Mouse (Mus musculus): Measurements from ENCODE around the gene Gm9112. TPM values are rescaled to one million over a fixed set of nuclear protein-coding genes. Genes with fewer than 3 reads are reported as not detected.
"Not testable (repeated sequence)": the region's sequence is repeated elsewhere in the genome, so short reads cannot be mapped to it uniquely, and the experiment has no call there.

Gm9112 gene
- total RNA-seq (2021), result not detected
- long read RNA-seq, experiment 1, result 0 reads
- long read RNA-seq, experiment 2, result 0 reads

DNA sequence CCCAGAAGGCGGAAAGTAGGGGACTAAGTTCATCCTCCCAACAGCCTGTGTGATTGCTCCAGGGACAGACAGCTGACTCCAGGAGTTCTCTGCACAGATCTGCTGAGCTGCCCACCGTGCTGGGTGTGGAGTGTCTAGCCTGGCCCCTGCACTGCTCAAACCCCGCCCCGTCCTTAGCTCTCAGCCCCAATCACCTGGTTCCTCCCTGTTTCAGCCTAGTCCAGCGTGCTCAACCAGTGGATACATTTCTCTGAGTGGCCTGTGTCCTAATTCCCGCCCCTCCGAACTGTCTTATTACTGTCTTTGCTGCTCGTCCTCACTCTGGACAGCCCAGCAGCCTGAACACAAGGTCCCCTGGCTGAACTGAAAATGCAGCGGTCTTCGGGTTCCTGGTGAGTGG lies at the start of gene Gm9112, which contains the start of gene Dmrtc1b:
Gm9112 (minus strand) TSS at position 101 of the 400 bp plus-strand sequence.
Dmrtc1b (plus strand) TSS at position 331 of the 400 bp plus-strand sequence.
- not testable (repeated sequence) for DNase-seq

DNA sequence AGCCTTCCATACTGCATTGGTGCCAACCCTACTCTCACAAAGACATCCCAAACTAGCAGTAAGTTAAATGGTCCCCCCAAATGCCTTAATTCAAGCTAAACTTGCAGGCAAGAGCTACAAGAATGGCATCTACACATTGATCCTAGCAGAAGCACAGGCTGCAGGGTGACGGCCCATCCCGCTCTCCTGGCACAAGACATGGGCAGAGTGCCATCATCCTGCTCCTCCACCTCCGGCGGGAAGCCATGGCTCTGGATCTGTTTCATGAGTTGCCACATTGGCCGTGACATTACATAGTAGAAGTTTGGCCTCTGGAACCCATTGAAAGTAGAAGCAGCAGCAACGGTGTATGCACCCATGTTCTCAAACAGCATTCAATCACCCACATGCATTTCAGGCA lies 16.8 kb upstream of the Gm9112 start:
- not testable (repeated sequence) for DNase-seq

DNA sequence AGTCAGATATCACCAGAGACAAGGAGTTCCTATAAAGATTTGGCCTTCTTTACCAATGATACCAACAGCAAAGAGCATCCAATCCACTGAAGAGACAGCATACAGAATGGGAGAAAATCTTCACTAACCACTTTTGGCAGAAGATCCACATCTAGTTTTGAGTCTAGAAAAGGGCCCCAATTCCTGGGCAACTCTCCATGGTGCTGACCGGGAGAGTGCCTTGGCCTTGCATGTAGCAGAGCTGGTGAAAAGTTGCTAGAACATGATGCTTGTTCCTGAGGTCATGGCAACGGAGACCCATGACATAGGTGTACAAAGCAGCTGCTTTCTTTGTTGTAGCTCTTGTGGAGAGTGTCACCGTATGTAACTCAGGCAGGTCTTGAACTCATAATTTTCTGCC lies 6.8 kb downstream of the Gm9112 start:
- DNase-seq, result peak; percentile 5 to 6

DNA sequence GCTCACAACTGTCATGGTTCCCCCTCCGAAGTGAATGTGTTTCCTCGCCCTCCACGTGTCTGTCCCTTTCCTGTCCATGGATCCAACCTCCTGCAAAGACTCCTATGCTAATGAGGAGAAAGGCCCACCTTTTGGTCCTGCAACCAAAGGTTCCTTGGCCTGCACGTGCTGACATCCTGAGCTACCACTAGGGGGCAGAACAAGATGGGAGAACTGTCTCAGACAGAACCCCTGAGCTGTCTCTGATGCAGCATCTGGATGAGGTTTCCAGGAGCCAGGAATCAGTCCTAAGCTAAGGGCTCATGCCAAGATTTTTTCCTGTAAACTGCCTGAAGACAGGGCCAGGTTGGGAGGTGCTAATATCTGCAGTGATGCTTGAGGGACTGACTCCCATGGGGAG lies 18.2 kb downstream of the Gm9112 start:
- DNase-seq, result peak; percentile 4 to 20

DNA sequence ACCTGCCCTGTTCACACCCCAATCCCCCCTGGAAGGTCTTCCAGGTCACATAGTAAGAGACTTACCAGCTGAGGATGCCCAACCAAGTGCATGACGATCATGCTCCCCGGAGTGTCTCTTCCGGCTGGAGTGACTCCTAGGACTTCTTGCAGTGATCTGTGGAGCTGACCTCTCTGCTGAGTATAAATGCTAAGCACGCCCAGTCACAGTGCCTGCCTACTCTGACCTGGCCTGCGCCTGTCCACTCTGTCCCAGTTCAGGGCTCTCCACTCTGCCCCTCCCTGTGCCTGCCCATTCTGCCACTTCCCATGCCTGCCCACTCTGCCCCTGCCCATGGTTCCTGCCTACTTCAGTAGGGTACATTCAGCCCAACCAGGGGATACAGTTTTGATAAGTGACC lies 20.6 kb downstream of the Gm9112 start, which contains the start of gene Gm3880:
Gm3880 (minus strand) TSS at position 101 of the 400 bp plus-strand sequence.
- not testable (repeated sequence) for DNase-seq

DNA sequence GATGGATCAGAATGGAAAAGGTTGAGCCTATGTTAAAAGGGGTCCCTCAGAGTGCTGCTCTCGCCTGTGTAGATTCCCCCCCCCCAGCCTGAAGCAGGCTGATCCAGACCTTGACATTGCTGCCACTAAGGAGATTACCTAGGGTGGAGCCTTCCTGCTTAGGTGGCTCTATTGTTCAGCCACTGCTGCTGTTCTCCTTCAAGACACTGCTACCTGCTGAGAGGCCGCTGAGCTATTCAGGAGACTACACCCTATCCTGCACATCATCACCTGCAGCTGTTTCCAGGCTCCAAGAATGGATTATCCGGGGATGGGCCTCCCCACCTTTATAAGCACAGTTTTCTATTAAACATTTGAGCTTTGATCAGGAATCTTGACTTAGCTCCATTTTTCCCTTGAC lies 22.7 kb downstream of the Gm9112 start:
- not testable (repeated sequence) for DNase-seq

DNA sequence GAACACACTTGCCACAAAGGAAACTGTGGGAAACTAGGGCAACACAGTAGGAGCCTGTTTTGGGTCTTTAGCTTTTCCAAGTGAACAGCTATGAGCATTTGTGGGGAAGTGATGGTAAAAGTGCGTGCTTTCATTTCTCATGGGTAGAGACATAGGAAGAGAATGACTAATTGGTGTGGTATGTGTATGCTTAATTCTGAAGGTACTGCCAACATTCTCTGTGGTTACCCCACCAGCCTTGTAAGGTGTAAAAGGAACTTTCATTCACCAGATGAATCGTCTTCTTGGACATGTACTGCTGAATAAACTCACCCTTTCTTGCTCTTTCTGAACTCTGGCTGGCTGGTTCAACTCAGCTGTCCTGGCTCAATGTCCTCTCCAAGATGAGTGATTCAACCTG lies 40.8 kb downstream of the Gm9112 start:
- DNase-seq, result no peak

DNA sequence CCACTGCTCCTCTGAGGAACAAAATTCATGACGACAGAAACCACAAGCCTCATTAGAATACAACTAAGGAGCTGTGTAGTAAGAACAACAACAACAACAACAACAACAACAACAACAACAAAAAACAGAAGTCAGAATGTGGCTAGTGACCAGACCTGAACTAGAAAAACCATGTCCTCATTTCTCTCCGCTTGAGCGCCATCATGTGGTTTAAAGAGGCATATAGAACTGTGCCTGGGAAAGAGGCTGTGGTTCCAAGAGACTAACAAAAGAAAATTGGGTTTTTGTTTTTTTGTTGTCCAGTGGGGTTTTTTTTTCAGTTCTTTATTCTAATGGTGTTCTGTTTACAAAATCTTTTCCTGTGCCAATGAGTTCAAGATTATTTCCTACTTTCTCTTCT lies 46.7 kb downstream of the Gm9112 start:
- DNase-seq, result peak; percentile 20 to 22

Other genes with a start within 250 kb of the Gm9112 start
- gene Hdac8, start 202.3 kb downstream of the Gm9112 start, total RNA-seq (2021), result 10 to 100 TPM in 1 of 2 experiments, 1 to 10 TPM in 1; 8.1 to 10.7 TPM
- gene Phka1, start 63.4 kb downstream of the Gm9112 start, total RNA-seq (2021), result 10 to 100 TPM; 14.3 to 17.2 TPM
- 1 to 10 TPM in 1 of 2 experiments, not detected in 1; 1.2 TPM for gene Gm3880, start 20.7 kb downstream of the Gm9112 start, total RNA-seq (2021)
- not detected for gene Dmrtc1b, start 230 bp upstream of the Gm9112 start, total RNA-seq (2021)
- not detected for gene Dmrtc1c1, start 95.3 kb upstream of the Gm9112 start, total RNA-seq (2021)
- not detected for gene Dmrtc1c2, start 147.0 kb upstream of the Gm9112 start, total RNA-seq (2021)
- not detected for gene 1700031F05Rik, start 160.3 kb upstream of the Gm9112 start, total RNA-seq (2021)
- under 1 TPM; 0.36 to 0.46 TPM for gene Dmrtc1a, start 201.1 kb upstream of the Gm9112 start, total RNA-seq (2021)
- not detected for gene 1700011M02Rik, start 201.3 kb upstream of the Gm9112 start, total RNA-seq (2021)
- gene 1700018G05Rik, start 220.7 kb upstream of the Gm9112 start, total RNA-seq (2021), result 1 to 10 TPM in 1 of 2 experiments, not detected in 1; 1.6 TPM

Measured in adrenal gland, postnatal 36 days (tissue).